Mouse (Mus musculus): Measurements from ENCODE around the gene Llgl1. TPM values are rescaled to one million over a fixed set of nuclear protein-coding genes. Genes with fewer than 3 reads are reported as not detected.
A peak's percentile ranks its signal among the peaks of the same experiment; 100 is the strongest.

Llgl1 gene
- 5.0 and 7.6 TPM in 2 replicates for polyA plus RNA-seq (2012; ENCODE audit: insufficient read depth, low replicate concordance)

DNA sequence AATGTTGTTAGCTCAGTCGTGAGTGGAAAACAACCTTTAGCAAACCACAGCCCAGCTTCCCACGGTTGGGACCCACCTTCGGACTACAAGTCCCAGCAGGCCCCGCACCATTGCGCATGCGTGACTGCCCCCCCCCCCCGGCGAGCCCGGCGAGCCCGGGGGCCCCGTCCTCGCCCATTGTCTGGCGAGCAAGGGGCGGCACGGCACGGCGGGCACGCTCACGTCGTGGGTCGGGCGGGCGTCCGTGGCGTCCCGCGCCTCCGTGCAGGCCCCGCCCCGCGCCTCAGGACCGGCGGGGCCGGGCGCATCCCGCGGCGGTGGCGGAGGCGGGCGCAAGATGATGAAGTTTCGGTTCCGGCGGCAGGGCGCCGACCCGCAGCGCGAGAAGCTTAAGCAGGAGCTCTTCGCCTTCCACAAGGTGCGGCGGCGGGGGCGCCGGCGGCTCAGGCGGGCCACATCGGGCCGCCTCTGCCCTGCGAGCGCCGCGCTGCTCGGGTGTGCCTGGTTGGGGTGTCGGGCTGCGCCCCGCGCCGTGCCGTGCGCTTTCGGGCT lies at the start of gene Llgl1:
TSS of gene Llgl1 (plus strand) at position 200 of the 552 bp plus-strand sequence.
- Histone ChIP-seq H3K4me3 (replicated peaks) (peak within 1 kb of the TSS; percentile 93), H3K9me3 (no peaks in the 10 kb centered on the region), H3K27me3 (replicated peaks) (peaks cover 18% of the 10 kb centered on the region), H3K4me1 (peaks cover 56% of the 10 kb centered on the region), H3K36me3 (replicated peaks; ENCODE audit: low read length) (peaks cover 8% of the 10 kb centered on the region)
- TF ChIP-seq FLI1 (IDR thresholded peaks at IDR 0.05; ENCODE audit: low read length) (no peak), GATA1 (IDR thresholded peaks at IDR 0.05; ENCODE audit: borderline replicate concordance, low read length) (no peak)

DNA sequence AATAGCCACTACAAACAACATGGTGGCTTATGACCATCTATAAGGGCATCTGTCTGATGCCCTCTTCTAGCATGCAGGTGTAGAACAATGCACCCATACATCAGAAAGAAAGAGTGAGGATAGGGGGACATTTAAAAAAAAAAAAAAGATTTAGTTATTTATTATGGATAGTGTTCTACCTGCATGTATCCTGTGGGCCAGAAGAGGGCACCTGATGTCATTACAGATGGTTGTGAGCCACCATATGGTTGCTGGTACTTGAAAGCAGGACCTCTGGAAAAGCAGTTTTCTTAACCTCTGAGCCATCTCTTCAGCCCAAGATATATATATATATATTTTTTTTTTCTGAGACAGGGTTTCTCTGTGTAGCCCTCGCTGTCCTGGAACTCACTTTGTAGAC lies 3.4 kb upstream of the Llgl1 start:
- Histone ChIP-seq H3K9me3 (no peaks in the 10 kb centered on the region), H3K4me3 (replicated peaks) (no peak overlapping the region), H3K4me1 (peaks cover 23% of the 10 kb centered on the region), H3K36me3 (replicated peaks; ENCODE audit: low read length) (no peaks in the 10 kb centered on the region), H3K27me3 (replicated peaks) (peaks cover 15% of the 10 kb centered on the region)
- TF ChIP-seq FLI1 (IDR thresholded peaks at IDR 0.05; ENCODE audit: low read length) (no peak), GATA1 (IDR thresholded peaks at IDR 0.05; ENCODE audit: borderline replicate concordance, low read length) (no peak)

DNA sequence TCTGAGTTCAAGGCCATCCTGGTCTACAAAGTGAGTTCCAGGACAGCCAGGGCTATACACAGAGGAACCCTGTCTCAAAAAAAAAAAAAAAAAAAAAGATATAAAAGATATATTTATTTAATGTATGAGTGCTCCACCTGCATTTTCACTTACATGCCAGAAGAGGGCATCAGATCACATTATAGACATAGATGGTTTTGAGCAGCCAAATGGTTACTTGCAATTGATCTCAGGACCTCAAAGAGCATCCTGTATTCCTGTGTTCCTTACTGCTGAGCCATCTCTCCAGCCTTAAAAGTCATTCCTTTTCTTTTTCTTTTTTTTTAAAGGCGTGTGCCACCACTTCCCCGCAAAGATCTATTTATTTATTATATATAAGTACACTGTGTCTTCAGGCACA lies 2.0 kb upstream of the Llgl1 start:
- H3K9me3 ChIP-seq = no peaks in the 10 kb centered on the region
- peaks cover 17% of the 10 kb centered on the region for H3K27me3 ChIP-seq (replicated peaks)
- peaks cover 37% of the 10 kb centered on the region for H3K4me1 ChIP-seq
- no peaks in the 10 kb centered on the region for H3K36me3 ChIP-seq (replicated peaks; ENCODE audit: low read length)
- no peak overlapping the region for H3K4me3 ChIP-seq (replicated peaks)
- no peak for TF ChIP-seq GATA1 (IDR thresholded peaks at IDR 0.05; ENCODE audit: borderline replicate concordance, low read length)
- no peak for TF ChIP-seq FLI1 (IDR thresholded peaks at IDR 0.05; ENCODE audit: low read length)

- peaks cover 1% of the 10 kb centered on the region for H3K36me3 ChIP-seq (replicated peaks; ENCODE audit: low read length)
- peak overlapping the region; percentile 93 for H3K4me3 ChIP-seq (replicated peaks)
- H3K4me1 ChIP-seq = peaks cover 51% of the 10 kb centered on the region
- peaks cover 18% of the 10 kb centered on the region for H3K27me3 ChIP-seq (replicated peaks)
- H3K9me3 ChIP-seq = no peaks in the 10 kb centered on the region
- TF ChIP-seq FLI1 (IDR thresholded peaks at IDR 0.05; ENCODE audit: low read length) (no peak), GATA1 (IDR thresholded peaks at IDR 0.05; ENCODE audit: borderline replicate concordance, low read length) (no peak)
These were observed 558 bp upstream of the Llgl1 start for GRCm38 (mm10) chr11:60698806-60699523.

GRCm38 (mm10) chr11:60700320-60701185 lies 1.0 kb downstream of the Llgl1 start:
- H3K4me1 ChIP-seq = peaks cover 56% of the 10 kb centered on the region
- no peaks in the 10 kb centered on the region for H3K9me3 ChIP-seq
- peaks cover 15% of the 10 kb centered on the region for H3K27me3 ChIP-seq (replicated peaks)
- peaks cover 16% of the 10 kb centered on the region for H3K36me3 ChIP-seq (replicated peaks; ENCODE audit: low read length)
- no peak for TF ChIP-seq GATA1 (IDR thresholded peaks at IDR 0.05; ENCODE audit: borderline replicate concordance, low read length)
- TF ChIP-seq FLI1 (IDR thresholded peaks at IDR 0.05; ENCODE audit: low read length) = no peak
- peak overlapping the region; percentile 93 for H3K4me3 ChIP-seq (replicated peaks)

DNA sequence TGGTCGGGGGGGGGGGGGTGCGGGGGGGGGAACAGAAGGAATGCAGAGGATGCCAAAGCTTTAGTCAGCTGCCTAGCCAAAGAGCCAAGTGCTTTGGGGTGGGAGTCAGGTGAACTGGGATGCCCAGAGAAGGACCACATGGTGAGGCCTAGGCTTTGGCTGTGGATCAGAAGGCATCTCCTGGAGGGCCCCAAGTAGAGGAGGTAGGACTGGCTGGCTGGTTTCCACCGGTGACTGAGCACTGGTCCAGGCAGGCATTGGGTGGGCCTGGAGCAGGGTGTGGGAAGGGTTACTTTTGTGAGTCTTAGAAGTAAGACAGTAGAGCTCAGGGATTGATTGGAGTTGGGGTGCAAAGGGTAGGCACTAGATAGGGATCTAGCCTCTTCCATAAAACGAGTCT lies 2.1 kb downstream of the Llgl1 start:
- H3K4me1 ChIP-seq = peaks cover 56% of the 10 kb centered on the region
- no peak overlapping the region for H3K4me3 ChIP-seq (replicated peaks)
- peaks cover 26% of the 10 kb centered on the region for H3K36me3 ChIP-seq (replicated peaks; ENCODE audit: low read length)
- no peaks in the 10 kb centered on the region for H3K9me3 ChIP-seq
- H3K27me3 ChIP-seq (replicated peaks) = peaks cover 15% of the 10 kb centered on the region
- no peak for TF ChIP-seq GATA1 (IDR thresholded peaks at IDR 0.05; ENCODE audit: borderline replicate concordance, low read length)
- no peak for TF ChIP-seq FLI1 (IDR thresholded peaks at IDR 0.05; ENCODE audit: low read length)

GRCm38 (mm10) chr11:60703131-60703530 lies 3.6 kb downstream of the Llgl1 start:
- TF ChIP-seq FLI1 (IDR thresholded peaks at IDR 0.05; ENCODE audit: low read length) (no peak), GATA1 (IDR thresholded peaks at IDR 0.05; ENCODE audit: borderline replicate concordance, low read length) (no peak)
- no peaks in the 10 kb centered on the region for H3K9me3 ChIP-seq

GRCm38 (mm10) chr11:60704023-60704880 lies 4.7 kb downstream of the Llgl1 start:
- Histone ChIP-seq H3K4me1 (peaks cover 55% of the 10 kb centered on the region), H3K27me3 (replicated peaks) (peaks cover 15% of the 10 kb centered on the region), H3K4me3 (replicated peaks) (no peak overlapping the region), H3K36me3 (replicated peaks; ENCODE audit: low read length) (peaks cover 52% of the 10 kb centered on the region), H3K9me3 (no peaks in the 10 kb centered on the region)
- TF ChIP-seq GATA1 (IDR thresholded peaks at IDR 0.05; ENCODE audit: borderline replicate concordance, low read length) = no peak
- TF ChIP-seq FLI1 (IDR thresholded peaks at IDR 0.05; ENCODE audit: low read length) = no peak

More at GRCm38 (mm10) chr11:60703131-60703530, 3.6 kb downstream of the Llgl1 start:
- H3K36me3 ChIP-seq (replicated peaks; ENCODE audit: low read length) = peaks cover 41% of the 10 kb centered on the region
- peaks cover 66% of the 10 kb centered on the region for H3K4me1 ChIP-seq
- H3K4me3 ChIP-seq (replicated peaks) = peak overlapping the region; percentile 23
- peaks cover 15% of the 10 kb centered on the region for H3K27me3 ChIP-seq (replicated peaks)

GRCm38 (mm10) chr11:60705255-60705654 lies 5.7 kb downstream of the Llgl1 start:
- no peak overlapping the region for H3K4me3 ChIP-seq (replicated peaks)
- H3K36me3 ChIP-seq (replicated peaks; ENCODE audit: low read length) = peaks cover 62% of the 10 kb centered on the region
- H3K27me3 ChIP-seq (replicated peaks) = peaks cover 15% of the 10 kb centered on the region
- no peaks in the 10 kb centered on the region for H3K9me3 ChIP-seq
- TF ChIP-seq FLI1 (IDR thresholded peaks at IDR 0.05; ENCODE audit: low read length) (no peak), GATA1 (IDR thresholded peaks at IDR 0.05; ENCODE audit: borderline replicate concordance, low read length) (no peak)
- H3K4me1 ChIP-seq = peaks cover 54% of the 10 kb centered on the region

Data from megakaryocyte, embryonic 14.5 days (primary cell).